Mouse (Mus musculus): ENCODE results near the gene Trex2. TPM values are rescaled to one million over a fixed set of nuclear protein-coding genes. Genes with fewer than 3 reads are reported as not detected.

Gene Trex2
- total and polyA plus RNA-seq, 2 experiments = not detected

GRCm38 (mm10) chrX:73480334-73480733 lies 45.2 kb upstream of the Trex2 start:
- Histone ChIP-seq H3K4me1 (ENCODE audit: control insufficient read depth, insufficient read depth, low read length) (peaks cover 7% of the 10 kb centered on the region; the same call in 1 of the 2 replicates), H3K27ac (replicated peaks; ENCODE audit: insufficient read depth, low read depth, low read length) (peak overlapping the region; percentile 74)
- TF ChIP-seq POLR2A (IDR thresholded peaks at IDR 0.05; ENCODE audit: extremely low read depth, insufficient read depth, low read length) (no peak), CTCF (IDR thresholded peaks at IDR 0.05; ENCODE audit: low read depth, low read length) (no peak)

GRCm38 (mm10) chrX:73479656-73480055 lies 44.5 kb upstream of the Trex2 start:
- H3K27me3 ChIP-seq (ENCODE audit: control insufficient read depth, insufficient read depth, low read length) = no peaks in the 10 kb centered on the region
- peaks cover 7% of the 10 kb centered on the region; the same call in 1 of the 2 replicates for H3K4me1 ChIP-seq (ENCODE audit: control insufficient read depth, insufficient read depth, low read length)
- H3K9ac ChIP-seq (ENCODE audit: low read depth, low read length) = no peak overlapping the region
- DNase-seq (ENCODE audit: extremely low read depth, low read depth, low spot score) = no peak
- no peaks in the 10 kb centered on the region for H3K36me3 ChIP-seq (ENCODE audit: control insufficient read depth, insufficient read depth, low read length)
- TF ChIP-seq POLR2A (IDR thresholded peaks at IDR 0.05; ENCODE audit: extremely low read depth, insufficient read depth, low read length) (no peak), CTCF (IDR thresholded peaks at IDR 0.05; ENCODE audit: low read depth, low read length) (no peak)
- peak overlapping the region; percentile 74 for H3K27ac ChIP-seq (replicated peaks; ENCODE audit: insufficient read depth, low read depth, low read length)
- no peaks in the 10 kb centered on the region; the same call in 1 of the 2 replicates for H3K79me2 ChIP-seq (ENCODE audit: control insufficient read depth, insufficient read depth, low read length)
- no peak overlapping the region for H3K4me3 ChIP-seq (ENCODE audit: insufficient read depth, low read depth, low read length)

More at GRCm38 (mm10) chrX:73480334-73480733, 45.2 kb upstream of the Trex2 start:
- Histone ChIP-seq H3K79me2 (ENCODE audit: control insufficient read depth, insufficient read depth, low read length) (no peaks in the 10 kb centered on the region; the same call in 1 of the 2 replicates), H3K36me3 (ENCODE audit: control insufficient read depth, insufficient read depth, low read length) (no peaks in the 10 kb centered on the region), H3K27me3 (ENCODE audit: control insufficient read depth, insufficient read depth, low read length) (no peaks in the 10 kb centered on the region), H3K9ac (ENCODE audit: low read depth, low read length) (no peak overlapping the region), H3K4me3 (ENCODE audit: insufficient read depth, low read depth, low read length) (no peak overlapping the region)
- DNase-seq (ENCODE audit: extremely low read depth, low read depth, low spot score) = peak; percentile 17
- WGBS = 64% methylated on average over 2 of the region's 2 CpGs

DNA sequence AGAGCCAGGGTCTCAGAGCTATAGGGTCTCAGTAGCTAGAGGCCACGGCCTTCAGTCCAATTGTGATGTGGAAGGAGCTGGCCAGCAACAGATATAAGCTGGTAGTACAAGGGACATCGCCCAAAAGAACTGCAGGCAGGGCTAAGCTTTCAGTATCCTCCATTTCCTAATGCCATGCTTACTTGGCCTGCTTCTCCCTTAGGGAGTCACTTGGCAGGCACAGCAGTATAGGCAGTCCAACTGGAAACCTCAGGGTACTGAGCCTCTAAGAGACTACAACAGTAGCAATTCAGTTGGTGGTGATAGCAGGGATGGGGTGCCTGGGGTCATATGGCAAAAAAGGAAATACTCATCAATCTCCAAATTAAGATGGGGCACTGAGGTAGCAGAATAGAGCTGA lies 42.4 kb upstream of the Trex2 start:
- Histone ChIP-seq H3K4me1 (ENCODE audit: control insufficient read depth, insufficient read depth, low read length) (peaks cover 7% of the 10 kb centered on the region; the same call in 1 of the 2 replicates), H3K27me3 (ENCODE audit: control insufficient read depth, insufficient read depth, low read length) (no peaks in the 10 kb centered on the region), H3K9ac (ENCODE audit: low read depth, low read length) (no peak overlapping the region), H3K79me2 (ENCODE audit: control insufficient read depth, insufficient read depth, low read length) (no peaks in the 10 kb centered on the region), H3K4me3 (ENCODE audit: insufficient read depth, low read depth, low read length) (no peak overlapping the region), H3K36me3 (ENCODE audit: control insufficient read depth, insufficient read depth, low read length) (no peaks in the 10 kb centered on the region), H3K27ac (replicated peaks; ENCODE audit: insufficient read depth, low read depth, low read length) (peak overlapping the region; percentile 35)
- 86% methylated on average over 2 of the region's 2 CpGs for WGBS
- DNase-seq (ENCODE audit: extremely low read depth, low read depth, low spot score) = no peak
- TF ChIP-seq POLR2A (IDR thresholded peaks at IDR 0.05; ENCODE audit: extremely low read depth, insufficient read depth, low read length) = no peak
- TF ChIP-seq CTCF (IDR thresholded peaks at IDR 0.05; ENCODE audit: low read depth, low read length) = no peak

- no peaks in the 10 kb centered on the region for H3K79me2 ChIP-seq (ENCODE audit: control insufficient read depth, insufficient read depth, low read length)
- no peak overlapping the region; the same call in 1 of the 2 replicates for H3K9ac ChIP-seq (ENCODE audit: low read depth, low read length)
- no peaks in the 10 kb centered on the region for H3K27me3 ChIP-seq (ENCODE audit: control insufficient read depth, insufficient read depth, low read length)
- TF ChIP-seq POLR2A (IDR thresholded peaks at IDR 0.05; ENCODE audit: extremely low read depth, insufficient read depth, low read length) = no peak
- TF ChIP-seq CTCF (IDR thresholded peaks at IDR 0.05; ENCODE audit: low read depth, low read length) = no peak
- H3K36me3 ChIP-seq (ENCODE audit: control insufficient read depth, insufficient read depth, low read length) = no peaks in the 10 kb centered on the region
- DNase-seq (ENCODE audit: extremely low read depth, low read depth, low spot score) = peak; percentile 69
- H3K4me1 ChIP-seq (ENCODE audit: control insufficient read depth, insufficient read depth, low read length) = peaks cover 7% of the 10 kb centered on the region; the same call in 1 of the 2 replicates
- WGBS = 12% methylated on average over 2 of the region's 2 CpGs
- no peak overlapping the region for H3K4me3 ChIP-seq (ENCODE audit: insufficient read depth, low read depth, low read length)
- H3K27ac ChIP-seq (replicated peaks; ENCODE audit: insufficient read depth, low read depth, low read length) = peak overlapping the region; percentile 75
Observed at GRCm38 (mm10) chrX:73476621-73477020, 41.5 kb upstream of the Trex2 start.

- Histone ChIP-seq H3K27ac (replicated peaks; ENCODE audit: insufficient read depth, low read depth, low read length) (peak overlapping the region; percentile 40; the same call in 1 of the 2 replicates), H3K79me2 (ENCODE audit: control insufficient read depth, insufficient read depth, low read length) (no peaks in the 10 kb centered on the region), H3K36me3 (ENCODE audit: control insufficient read depth, insufficient read depth, low read length) (no peaks in the 10 kb centered on the region), H3K4me3 (ENCODE audit: insufficient read depth, low read depth, low read length) (no peak overlapping the region), H3K9ac (ENCODE audit: low read depth, low read length) (no peak overlapping the region), H3K27me3 (ENCODE audit: control insufficient read depth, insufficient read depth, low read length) (no peaks in the 10 kb centered on the region), H3K4me1 (ENCODE audit: control insufficient read depth, insufficient read depth, low read length) (peaks cover 4% of the 10 kb centered on the region; the same call in 1 of the 2 replicates)
- WGBS = 91% methylated on average over 1 of the region's 1 CpGs
- no peak for DNase-seq (ENCODE audit: extremely low read depth, low read depth, low spot score)
- TF ChIP-seq CTCF (IDR thresholded peaks at IDR 0.05; ENCODE audit: low read depth, low read length) (no peak), POLR2A (IDR thresholded peaks at IDR 0.05; ENCODE audit: extremely low read depth, insufficient read depth, low read length) (no peak)
Observed at GRCm38 (mm10) chrX:73475658-73476256, 40.6 kb upstream of the Trex2 start.

Data from liver, adult 2 months (tissue).